In genomic region chr19:47137771-47138421, GRCm38 (mm10) we compare ENCODE assay signal across 8 mouse cellular contexts. TPM values are rescaled to one million over a fixed set of nuclear protein-coding genes. Genes with fewer than 3 reads are reported as not detected.
DNase-seq lines count a peak whose midpoint lies in the region; ATAC-seq and TF ChIP-seq lines count a peak whose summit lies in the region.

Gene Calhm2, minus strand, starts transcription at chr19:47138294.

- H3K9ac ChIP-seq in embryonic facial prominence, embryonic 12.5 days: peak within 1 kb of the TSS; percentile 62
- H3K9ac ChIP-seq in heart, embryonic 12.5 days: peak within 1 kb of the TSS; percentile 73
- H3K9ac ChIP-seq in neural tube, embryonic 14.5 days (replicated peaks; ENCODE audit: low read depth, low read length): peak within 1 kb of the TSS; percentile 16; the same call in 1 of the 2 replicates

- no peaks in the 10 kb centered on the region for H3K36me3 ChIP-seq in testis, adult 2 months (ENCODE audit: control insufficient read depth, insufficient read depth, low read length)
- H3K36me3 ChIP-seq in embryonic facial prominence, embryonic 12.5 days: peaks cover 7% of the 10 kb centered on the region
- H3K36me3 ChIP-seq in heart, embryonic 12.5 days: peaks cover 24% of the 10 kb centered on the region
- no peaks in the 10 kb centered on the region for H3K36me3 ChIP-seq in neural tube, embryonic 14.5 days (ENCODE audit: control insufficient read depth, insufficient read depth, low read length)

- H3K9me3 ChIP-seq in embryonic facial prominence, embryonic 12.5 days: no peaks in the 10 kb centered on the region
- H3K9me3 ChIP-seq in heart, embryonic 12.5 days (replicated peaks): no peaks in the 10 kb centered on the region
- no peaks in the 10 kb centered on the region for H3K9me3 ChIP-seq in neural tube, embryonic 14.5 days (ENCODE audit: control insufficient read depth, low read length)

- peak within 1 kb of the TSS; percentile 82 for H3K27ac ChIP-seq in testis, adult 2 months (ENCODE audit: control insufficient read depth, insufficient read depth, low read depth, low read length)
- peak within 1 kb of the TSS; percentile 83 for H3K27ac ChIP-seq in embryonic facial prominence, embryonic 12.5 days
- peak within 1 kb of the TSS; percentile 83 for H3K27ac ChIP-seq in heart, embryonic 12.5 days (ENCODE audit: poor library complexity, severe bottlenecking)
- H3K27ac ChIP-seq in neural tube, embryonic 14.5 days (ENCODE audit: low read depth, low read length): no peak within 1 kb of the TSS

- DNase-seq in testis, postnatal 14 days (ENCODE audit: low spot score): no peak
- DNase-seq in kidney, postnatal 14 days: peak; percentile 64
- DNase-seq in lung, adult 18-20 months: peak; percentile 60 to 64
- DNase-seq in thymus, postnatal 10 days (ENCODE audit: low spot score in 2 of 2): peak; percentile 22 to 49

- TF ChIP-seq POLR2A in testis, adult 2 months (IDR thresholded peaks at IDR 0.05; ENCODE audit: control insufficient read depth, low read depth, low read length): no peak

- no peaks in the 10 kb centered on the region for H3K27me3 ChIP-seq in testis, adult 2 months (ENCODE audit: control insufficient read depth, insufficient read depth, low read length)
- no peaks in the 10 kb centered on the region for H3K27me3 ChIP-seq in embryonic facial prominence, embryonic 12.5 days
- H3K27me3 ChIP-seq in heart, embryonic 12.5 days (replicated peaks): peaks cover 14% of the 10 kb centered on the region
- H3K27me3 ChIP-seq in neural tube, embryonic 14.5 days (ENCODE audit: control insufficient read depth, insufficient read depth, low read length): no peaks in the 10 kb centered on the region; the same call in 1 of the 2 replicates

- TF ChIP-seq CTCF in testis, adult 2 months (IDR thresholded peaks at IDR 0.05; ENCODE audit: control insufficient read depth, insufficient read depth, insufficient replicate concordance, low read depth, low read length): no peak

- H3K4me2 ChIP-seq in embryonic facial prominence, embryonic 12.5 days (replicated peaks): peak within 1 kb of the TSS; percentile 57
- H3K4me2 ChIP-seq in heart, embryonic 12.5 days: peak within 1 kb of the TSS; percentile 74
- peak within 1 kb of the TSS; percentile 40 for H3K4me2 ChIP-seq in neural tube, embryonic 14.5 days (ENCODE audit: low read depth, low read length)

- H3K4me3 ChIP-seq in testis, adult 2 months (ENCODE audit: control insufficient read depth, low read depth, low read length): peak within 1 kb of the TSS; percentile 71
- peak within 1 kb of the TSS; percentile 37 for H3K4me3 ChIP-seq in embryonic facial prominence, embryonic 12.5 days
- peak within 1 kb of the TSS; percentile 53 for H3K4me3 ChIP-seq in heart, embryonic 12.5 days
- H3K4me3 ChIP-seq in neural tube, embryonic 14.5 days (ENCODE audit: low read depth, low read length): 0 out of 2 replicates have a peak within 1 kb of the TSS, but pooled peaks have one; percentile 7

- ATAC-seq in embryonic facial prominence, embryonic 12.5 days (ENCODE audit: insufficient number of reproducible peaks, insufficient read depth, low FRiP score, low TSS enrichment): no peak
- peak; percentile 80 for ATAC-seq in heart, embryonic 12.5 days (ENCODE audit: insufficient number of reproducible peaks, low FRiP score)
- ATAC-seq in neural tube, embryonic 14.5 days (ENCODE audit: low read depth): no peak; the same call in 1 of the 2 replicates

- H3K4me1 ChIP-seq in testis, adult 2 months (ENCODE audit: control insufficient read depth, insufficient read depth, low read length): peaks cover 3% of the 10 kb centered on the region
- H3K4me1 ChIP-seq in embryonic facial prominence, embryonic 12.5 days: peaks cover 28% of the 10 kb centered on the region
- peaks cover 37% of the 10 kb centered on the region for H3K4me1 ChIP-seq in heart, embryonic 12.5 days (replicated peaks)
- H3K4me1 ChIP-seq in neural tube, embryonic 14.5 days (ENCODE audit: control insufficient read depth, insufficient read depth, low read length): peaks cover 4% of the 10 kb centered on the region; the same call in 1 of the 2 replicates

- 4% methylated on average over 28 of the region's 28 CpGs for WGBS in embryonic facial prominence, embryonic 12.5 days
- WGBS in heart, embryonic 12.5 days: 2% methylated on average over 28 of the region's 28 CpGs
- WGBS in neural tube, embryonic 14.5 days: 9% methylated on average over 28 of the region's 28 CpGs

RNA-seq across cellular contexts. Expression of gene Calhm2, which starts in this region (rescaled TPM):
- polyA plus RNA-seq in testis, adult 2 months (2012; rRNA removed): 2.7 and 4.1 TPM in 2 replicates
- polyA plus RNA-seq in embryonic facial prominence, embryonic 12.5 days (2016; fragmentation: Nextera tagmentation; extraction: Ambion mirVana): 6.1 and 7.0 TPM in 2 replicates
- polyA plus RNA-seq in heart, embryonic 12.5 days (2016; fragmentation: Nextera tagmentation; extraction: Ambion mirVana): 5.8 and 6.1 TPM in 2 replicates
- 0.28 and 0.58 TPM in 2 replicates for polyA plus RNA-seq in neural tube, embryonic 14.5 days (2014; fragmentation: Nextera tagmentation; extraction: Ambion mirVana)

Comparison
In these comparisons a context has a peak if more than half of its experiments do, and no peak if none do; other contexts are left out.
1. H3K4me3 ChIP-seq: peak in every context shown above with its lines; median percentile 71 in testis, adult 2 months; 53 in heart, embryonic 12.5 days; 37 in embryonic facial prominence, embryonic 12.5 days; 7 in neural tube, embryonic 14.5 days.
2. H3K9ac ChIP-seq: peak in every context shown above with its lines; median percentile 73 in heart, embryonic 12.5 days; 62 in embryonic facial prominence, embryonic 12.5 days; 16 in neural tube, embryonic 14.5 days.